Mouse (Mus musculus): ENCODE measurements around the gene Sync. TPM values are rescaled to one million over a fixed set of nuclear protein-coding genes. Genes with fewer than 3 reads are reported as not detected.

The Sync gene
- 0.13 and 0.31 TPM in 2 replicates for total RNA-seq (2012; rRNA removed)
- under 1 TPM in 1 of 2 experiments, not detected in 1; 0.43 TPM for polyA plus RNA-seq (2012; ENCODE audit: insufficient read depth in 1 of 2, insufficient read length in 2 of 2, low read depth in 1 of 2, low replicate concordance in 2 of 2, missing spikeins in 1 of 2)

DNA sequence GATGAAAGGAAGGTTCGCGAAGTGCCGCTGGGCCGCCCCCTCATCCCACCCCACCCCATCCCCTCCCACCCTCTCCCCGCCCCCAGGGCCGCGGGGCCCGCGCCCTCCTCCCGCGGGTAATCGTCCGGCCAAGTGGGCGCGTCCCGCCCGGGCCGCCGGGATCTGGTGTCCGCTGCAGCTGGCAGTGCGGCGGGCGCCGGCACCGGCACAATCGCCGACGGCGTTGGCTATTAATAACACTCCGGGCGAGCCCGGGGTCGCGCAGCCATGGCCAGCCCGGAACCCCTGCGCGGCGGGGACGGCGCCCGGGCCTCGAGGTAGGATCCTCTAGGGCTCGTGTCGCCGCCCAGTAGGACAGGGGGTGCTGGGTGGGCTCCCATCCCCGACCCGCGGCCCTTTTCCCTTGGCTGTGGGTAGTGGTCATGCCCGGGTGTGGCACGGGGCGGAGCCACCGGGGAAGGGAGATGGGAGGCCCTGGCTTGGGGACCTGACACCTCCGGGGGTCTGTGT, at the start of gene Sync:
Gene Sync, plus strand, starts transcription at position 146 of the 510 bp plus-strand sequence.
- Histone ChIP-seq H3K9me3 (replicated peaks; ENCODE audit: insufficient read depth, low read length) (no peaks in the 10 kb centered on the region), H3K27me3 (ENCODE audit: control insufficient read depth in 1 of 2, insufficient read depth in 2 of 2, low read length in 2 of 2) (peaks cover 6 to 10% of the 10 kb centered on the region in 2 experiments), H3K9ac (ENCODE audit: control insufficient read depth, low read depth, low read length, poor library complexity, severe bottlenecking) (peak within 1 kb of the TSS; percentile 62), H3K79me2 (ENCODE audit: control insufficient read depth, insufficient read depth, low read length, poor library complexity) (no peaks in the 10 kb centered on the region; the same call in 1 of the 2 replicates), H3K36me3 (ENCODE audit: control insufficient read depth in 1 of 2, insufficient read depth in 2 of 2, low read length in 2 of 2) (peaks cover 0 to 2% of the 10 kb centered on the region in 2 experiments; a peak in 1 of 4 replicates), H3K4me3 (ENCODE audit: control insufficient read depth in 1 of 2, insufficient read depth in 1 of 2, low read depth in 2 of 2, low read length in 2 of 2) (peak within 1 kb of the TSS; percentile 56 to 66), H3K4me1 (ENCODE audit: control insufficient read depth in 1 of 2, insufficient read depth in 2 of 2, low read length in 2 of 2) (0 out of 4 replicates have a peak, but pooled peaks cover 0 to 6% of the 10 kb centered on the region in 2 experiments), H3K27ac (ENCODE audit: control insufficient read depth, low read depth, low read length) (no peak within 1 kb of the TSS)
- no peak for DNase-seq (ENCODE audit: low read depth, low spot score)
- TF ChIP-seq POLR2AphosphoS5 (IDR thresholded peaks at IDR 0.05; ENCODE audit: borderline replicate concordance, low read depth, low read length) (no peak), JUND (IDR thresholded peaks at IDR 0.05; ENCODE audit: low read depth, low read length) (no peak), MYC (IDR thresholded peaks at IDR 0.05; ENCODE audit: low read depth, low read length) (no peak), ZMIZ1 (IDR thresholded peaks at IDR 0.05; ENCODE audit: low read depth, low read length) (no peak), MXI1 (IDR thresholded peaks at IDR 0.05; ENCODE audit: low read depth, low read length) (no peak), UBTF (IDR thresholded peaks at IDR 0.05; ENCODE audit: borderline replicate concordance, insufficient read depth, low read depth, low read length) (no peak), CHD1 (IDR thresholded peaks at IDR 0.05; ENCODE audit: low read depth, low read length) (no peak), KAT2A (conservative IDR thresholded peaks at IDR 0.05; ENCODE audit: low read depth, low read length) (no peak), USF1 (IDR thresholded peaks at IDR 0.05; ENCODE audit: low read depth, low read length) (no peak), ZC3H11A (IDR thresholded peaks at IDR 0.05; ENCODE audit: low read depth, low read length) (no peak), MYB (IDR thresholded peaks at IDR 0.05; ENCODE audit: low read depth, low read length) (no peak), MAZ (IDR thresholded peaks at IDR 0.05; ENCODE audit: low read depth, low read length) (no peak), NELFE (IDR thresholded peaks at IDR 0.05; ENCODE audit: low read depth, low read length) (no peak), BHLHE40 (IDR thresholded peaks at IDR 0.05; ENCODE audit: borderline replicate concordance, low read depth, low read length) (no peak), MAX (IDR thresholded peaks at IDR 0.05; ENCODE audit: low read length) (no peak), SMC3 (IDR thresholded peaks at IDR 0.05; ENCODE audit: low read depth, low read length) (no peak), TBP (IDR thresholded peaks at IDR 0.05; ENCODE audit: low read depth, low read length) (no peak), MAFK (IDR thresholded peaks at IDR 0.05; ENCODE audit: borderline replicate concordance, low read depth, low read length) (no peak), TCF12 (IDR thresholded peaks at IDR 0.05; ENCODE audit: low read depth, low read length) (no peak), ELF1 (IDR thresholded peaks at IDR 0.05; ENCODE audit: low read depth, low read length) (no peak)

Data from MEL (cell line).